Mouse (Mus musculus) layer of hippocampus, postnatal 14 days (tissue): ENCODE measurements around the gene Tmem125. TPM values are rescaled to one million over a fixed set of nuclear protein-coding genes. Genes with fewer than 3 reads are reported as not detected.
"Not testable (repeated sequence)": the region's sequence is repeated elsewhere in the genome, so short reads cannot be mapped to it uniquely, and the experiment has no call there.

Experiments
- DNase-seq, 2 experiments: peaks; one replicate each; pipeline ENCODE4 v3.0.0; 2021 to 2022; ENCODE audit warnings: low spot score in 2 of 2, mixed read lengths in 1 of 2
- total RNA-seq, 2 experiments: library from RNA; stranded (reverse); gene quantifications; 2 replicates each; pipeline ENCODE4 v1.2.3; 2021

Gene Tmem125
- total RNA-seq, 2 experiments from 2014 or later, result 8.5 to 9.1 TPM

DNA sequence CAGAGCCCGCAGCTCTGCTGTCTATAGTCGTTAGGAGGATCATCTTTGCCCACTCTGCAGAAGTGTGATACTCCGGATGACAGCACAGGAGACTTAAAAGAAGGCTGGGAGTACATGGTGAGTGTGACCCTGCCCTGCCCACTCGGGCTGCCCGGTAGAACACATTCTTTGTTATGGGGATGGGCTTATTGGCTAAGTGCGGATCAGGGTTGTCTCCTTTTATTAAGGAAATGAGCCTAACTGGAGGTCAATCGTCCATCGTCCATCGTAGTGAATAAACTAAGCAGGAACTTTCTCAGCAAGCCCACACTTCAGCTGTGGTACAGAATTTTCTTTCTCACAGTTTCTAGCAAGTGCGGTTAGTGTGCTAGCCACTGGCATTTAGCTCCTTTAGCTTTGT lies 3.9 kb downstream of the Tmem125 start:
- DNase-seq, result no peak

GRCm38 (mm10) chr4:118537801-118538200 lies 6.0 kb downstream of the Tmem125 start:
- no peak for DNase-seq

DNA sequence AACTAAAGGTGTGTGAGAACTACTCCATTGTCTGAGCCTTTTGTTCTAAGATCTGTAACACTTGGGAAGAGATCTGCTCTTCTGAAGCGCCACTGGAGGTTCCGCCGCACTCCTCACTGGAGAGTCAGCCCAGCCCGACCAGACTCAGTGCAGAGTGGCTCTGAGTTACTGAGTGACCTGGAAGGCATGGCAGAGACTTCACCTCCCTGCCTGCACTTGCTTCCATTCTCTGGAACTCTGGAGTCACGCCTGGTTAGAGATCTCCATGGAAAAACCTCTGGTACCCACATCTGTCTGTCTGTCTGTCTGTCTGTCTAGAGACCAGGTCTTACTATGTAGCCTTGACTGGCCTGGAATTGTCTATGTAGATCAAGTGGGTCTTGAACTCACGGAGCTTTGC lies 8.2 kb downstream of the Tmem125 start:
- no peak for DNase-seq

GRCm38 (mm10) chr4:118533605-118534004 lies 10.2 kb downstream of the Tmem125 start:
- DNase-seq, result no peak

GRCm38 (mm10) chr4:118533156-118533555 lies 10.7 kb downstream of the Tmem125 start:
- no peak for DNase-seq

- no peak for DNase-seq
Observed at GRCm38 (mm10) chr4:118532663-118533062, 11.2 kb downstream of the Tmem125 start.

DNA sequence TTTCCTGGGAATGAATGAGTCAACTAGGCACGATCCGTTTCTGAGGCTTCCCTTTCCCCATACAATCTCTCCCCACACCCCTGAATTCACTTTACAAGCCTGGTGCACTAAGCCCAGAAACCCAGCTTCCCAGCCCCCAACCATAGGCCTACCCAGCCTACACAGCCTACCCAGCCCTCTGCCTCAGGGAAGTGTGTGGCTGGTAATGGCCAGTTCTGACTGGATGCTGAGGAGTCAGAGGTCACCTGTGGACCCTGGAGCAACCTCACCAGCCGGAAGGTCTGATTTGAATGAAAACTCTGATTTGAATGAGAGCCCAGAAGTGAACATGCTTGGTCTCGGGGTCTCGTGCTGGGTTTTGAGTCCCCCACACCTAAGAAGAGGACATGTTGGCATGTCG lies 16.1 kb downstream of the Tmem125 start:
- no peak for DNase-seq

GRCm38 (mm10) chr4:118527335-118527681 lies 16.5 kb downstream of the Tmem125 start:
- no peak for DNase-seq

DNA sequence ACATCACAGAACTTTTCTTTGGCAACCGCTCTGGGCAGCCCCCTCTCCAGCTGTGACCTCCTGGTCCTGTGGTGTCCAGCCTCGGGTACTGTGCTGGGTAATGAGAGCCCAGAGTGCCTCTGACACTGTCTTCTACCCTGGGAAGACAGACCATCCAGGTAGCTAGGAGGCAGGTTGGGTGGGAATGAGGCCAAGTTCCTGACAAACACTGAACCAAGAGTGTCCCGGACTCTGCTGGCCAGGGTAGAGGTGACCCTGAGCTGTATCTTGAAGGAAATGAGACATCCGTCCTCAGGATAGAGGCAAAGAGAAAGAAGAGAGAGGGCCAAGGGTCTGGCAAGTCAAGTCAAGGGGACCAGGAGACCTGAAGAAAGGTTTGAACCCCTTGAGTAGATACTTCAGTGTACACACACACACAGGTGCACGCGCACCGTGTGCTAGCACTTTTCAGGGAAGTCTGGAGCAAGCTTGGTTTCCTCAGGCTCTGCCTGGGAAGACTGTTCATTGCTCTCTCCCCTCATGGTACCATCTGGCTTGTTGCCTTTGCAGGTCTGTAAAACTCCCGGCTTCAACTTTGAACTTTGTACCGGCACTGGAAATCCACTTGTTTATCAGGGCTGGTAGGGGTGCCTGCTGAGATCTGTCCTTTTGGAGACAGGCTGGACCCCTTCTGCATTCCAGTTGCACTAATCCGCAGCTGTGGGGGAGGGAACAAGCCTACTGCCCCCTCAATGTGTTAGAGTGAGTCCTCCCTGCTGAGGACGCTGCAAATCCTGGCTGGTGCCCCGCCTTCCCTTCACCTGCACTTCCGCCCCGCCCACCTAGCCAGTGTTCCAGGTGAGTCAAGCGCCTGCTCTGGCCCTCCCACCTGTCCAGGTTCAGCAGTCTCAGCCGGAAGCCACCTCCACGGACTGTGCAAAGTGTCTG lies 17.2 kb downstream of the Tmem125 start, which contains the start of gene 2610528J11Rik:
TSS of gene 2610528J11Rik (plus strand) at position 592 of the 927 bp plus-strand sequence.
- DNase-seq, result no peak

- DNase-seq, result no peak
Observed at GRCm38 (mm10) chr4:118525779-118526178, 18.1 kb downstream of the Tmem125 start.

- peak in 1 of 2 experiments; percentile 39 for DNase-seq
Observed at GRCm38 (mm10) chr4:118523976-118524375, 19.9 kb downstream of the Tmem125 start.

GRCm38 (mm10) chr4:118522248-118522647 lies 21.6 kb downstream of the Tmem125 start:
- DNase-seq, result no peak

DNA sequence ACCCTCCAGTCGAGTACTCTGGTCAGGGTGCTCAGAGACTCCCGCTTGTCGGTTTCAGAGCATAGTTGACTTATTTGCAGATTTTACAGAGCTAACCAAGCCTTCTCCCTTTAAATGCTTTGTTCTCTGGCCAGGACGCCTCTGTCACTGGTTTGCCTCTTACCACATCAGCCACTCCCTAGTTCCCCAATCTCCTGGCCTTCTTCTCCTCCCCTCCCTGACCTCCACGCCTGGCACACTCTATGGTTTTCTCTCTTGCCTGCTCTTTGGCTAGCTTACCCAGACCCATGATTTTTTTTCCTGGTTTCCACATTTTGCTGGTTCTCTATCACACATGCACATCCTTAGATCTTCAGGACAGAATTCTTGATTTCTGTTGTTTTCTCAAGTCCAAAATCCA lies 25.6 kb downstream of the Tmem125 start:
- no peak for DNase-seq

DNA sequence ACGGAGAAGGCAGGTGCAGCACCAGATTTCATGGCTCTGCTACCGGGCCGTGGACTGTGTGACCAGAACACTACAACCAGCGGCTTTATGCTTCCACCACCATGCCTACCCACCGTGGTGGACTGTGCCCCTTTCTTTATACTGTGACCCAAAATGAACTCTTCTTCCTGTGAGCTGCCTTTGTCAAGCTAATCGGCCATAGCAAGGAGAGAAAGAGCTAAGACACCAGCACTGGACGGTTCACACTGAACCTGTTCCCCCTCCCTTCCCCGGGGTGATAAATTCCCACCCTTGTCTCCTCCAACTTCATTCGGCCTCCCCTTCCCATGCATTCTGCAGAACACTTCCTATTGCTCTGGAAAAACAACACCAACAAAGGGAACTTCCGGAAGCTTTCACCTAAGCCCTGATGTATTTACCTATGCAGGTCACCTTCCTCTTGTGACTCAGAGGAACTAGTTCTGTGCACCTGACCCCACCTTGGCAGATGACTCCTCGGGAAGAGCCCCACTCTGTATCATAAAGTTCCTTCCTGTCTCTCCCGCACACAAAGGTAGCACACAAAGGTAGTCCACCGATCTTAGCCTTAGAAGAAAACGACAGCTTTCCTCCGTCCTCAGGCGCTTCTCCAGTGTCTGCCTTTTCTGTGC lies 26.2 kb downstream of the Tmem125 start:
- DNase-seq, result no peak

GRCm38 (mm10) chr4:118516699-118517496 lies 26.9 kb downstream of the Tmem125 start:
- DNase-seq, result no peak

DNA sequence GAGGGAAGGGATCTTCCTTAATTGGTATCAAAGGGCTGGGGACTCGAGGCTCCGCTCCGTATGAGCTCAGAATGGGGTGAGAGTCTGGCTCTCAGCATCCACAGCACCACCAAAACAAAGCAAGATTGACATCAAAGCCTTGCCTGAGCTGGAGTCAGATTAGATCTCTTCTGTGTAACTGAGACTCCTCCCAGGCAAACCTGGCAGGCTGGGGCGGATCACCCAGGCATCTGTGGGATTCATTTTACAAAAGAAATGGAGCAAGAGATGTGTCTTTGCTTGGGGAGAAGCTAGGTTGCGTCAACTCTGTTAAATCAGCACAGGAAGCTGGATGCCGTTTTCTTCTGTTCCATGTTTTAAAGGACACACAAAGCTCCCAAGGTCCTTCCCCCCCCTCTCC lies 34.8 kb downstream of the Tmem125 start:
- DNase-seq, result no peak

- not testable (repeated sequence) for DNase-seq
Observed at GRCm38 (mm10) chr4:118507171-118507570, 36.7 kb downstream of the Tmem125 start.

DNA sequence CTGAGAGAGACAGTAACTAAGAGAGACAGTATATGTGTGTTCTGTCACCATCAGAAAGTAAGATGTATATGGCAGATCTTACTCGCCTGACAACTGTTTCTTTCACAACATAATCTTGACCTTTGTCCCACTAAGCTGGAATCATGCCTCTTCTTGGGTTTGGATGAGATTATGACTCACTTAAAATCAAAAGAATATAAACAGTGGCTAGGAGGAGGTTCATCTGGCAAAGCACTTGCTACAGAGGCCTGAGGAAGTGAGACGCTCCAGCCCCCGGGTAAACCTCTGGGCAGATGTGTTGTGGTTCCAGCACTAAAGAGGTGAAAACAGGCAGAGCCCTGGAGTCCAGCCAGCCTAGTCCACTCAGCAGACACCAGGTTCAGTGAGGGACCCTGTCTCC lies 38.3 kb downstream of the Tmem125 start:
- DNase-seq, result no peak

- DNase-seq, result no peak
Observed at GRCm38 (mm10) chr4:118500792-118501191, 43.1 kb downstream of the Tmem125 start.

DNA sequence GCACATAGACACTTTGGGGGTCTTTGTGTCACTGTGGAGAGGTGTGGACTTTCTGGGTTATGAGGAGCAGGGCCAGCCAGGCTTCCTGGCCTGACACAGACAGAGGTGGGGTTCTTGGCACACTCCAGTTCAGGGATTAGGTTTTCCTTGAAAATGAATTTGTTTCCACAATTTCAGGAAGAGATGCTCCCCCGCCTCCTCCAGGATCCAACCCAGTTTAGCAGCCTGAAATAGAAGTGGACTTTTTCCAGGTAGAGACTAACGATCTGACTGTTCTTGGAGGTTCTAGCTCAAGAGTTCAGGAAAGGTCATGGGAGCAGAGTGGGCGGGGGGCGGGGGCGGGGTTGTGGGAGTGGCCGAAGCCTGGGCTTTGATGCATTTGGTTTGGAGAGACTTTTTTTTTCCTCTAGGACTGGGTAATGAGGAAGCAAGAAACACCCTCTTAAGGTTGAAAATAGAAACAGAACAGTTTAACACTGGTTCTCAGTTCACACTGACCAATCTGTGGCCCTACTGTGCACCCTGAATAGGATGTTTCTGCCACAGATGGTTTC lies 43.6 kb downstream of the Tmem125 start:
- DNase-seq, result no peak
